Mouse (Mus musculus): Measurements from ENCODE around the gene Adamtsl1.

Adamtsl1 gene

DNA sequence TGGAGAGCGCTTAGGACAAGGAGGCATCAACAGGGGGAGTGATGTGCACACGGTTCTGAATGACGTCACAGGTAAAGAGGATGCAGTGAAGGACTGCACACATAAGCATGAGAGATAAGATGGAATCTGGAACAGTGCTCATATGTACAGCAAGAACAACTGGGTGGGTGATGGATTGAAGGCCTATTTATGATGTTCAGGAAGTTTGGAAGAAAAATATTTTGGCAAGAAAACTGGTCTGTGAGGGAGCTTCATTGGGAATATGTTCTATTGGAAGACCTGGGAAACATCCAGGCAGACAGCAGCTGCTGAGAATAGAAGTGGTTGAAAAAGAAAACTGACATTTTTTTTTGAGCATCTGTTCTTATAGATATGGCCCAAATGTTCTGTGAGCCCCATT is 300.4 kb downstream of the Adamtsl1 start:
- DNase-seq (ENCODE audit: low spot score), result peak; percentile 17

GRCm38 (mm10) chr4:85818504-85818903 is 304.5 kb downstream of the Adamtsl1 start:
- DNase-seq (ENCODE audit: low spot score), result no peak

GRCm38 (mm10) chr4:85819169-85819568 is 305.2 kb downstream of the Adamtsl1 start:
- DNase-seq (ENCODE audit: low spot score), result peak; percentile 68

GRCm38 (mm10) chr4:85819921-85820320 is 305.9 kb downstream of the Adamtsl1 start:
- no peak for DNase-seq (ENCODE audit: low spot score)

- no peak for DNase-seq (ENCODE audit: low spot score)
Measured at GRCm38 (mm10) chr4:85823952-85824704, 310.2 kb downstream of the Adamtsl1 start.

GRCm38 (mm10) chr4:85824705-85825085 is 310.7 kb downstream of the Adamtsl1 start:
- no peak for DNase-seq (ENCODE audit: low spot score)

- no peak for DNase-seq (ENCODE audit: low spot score)
Measured at GRCm38 (mm10) chr4:85837058-85837457, 323.1 kb downstream of the Adamtsl1 start.

DNA sequence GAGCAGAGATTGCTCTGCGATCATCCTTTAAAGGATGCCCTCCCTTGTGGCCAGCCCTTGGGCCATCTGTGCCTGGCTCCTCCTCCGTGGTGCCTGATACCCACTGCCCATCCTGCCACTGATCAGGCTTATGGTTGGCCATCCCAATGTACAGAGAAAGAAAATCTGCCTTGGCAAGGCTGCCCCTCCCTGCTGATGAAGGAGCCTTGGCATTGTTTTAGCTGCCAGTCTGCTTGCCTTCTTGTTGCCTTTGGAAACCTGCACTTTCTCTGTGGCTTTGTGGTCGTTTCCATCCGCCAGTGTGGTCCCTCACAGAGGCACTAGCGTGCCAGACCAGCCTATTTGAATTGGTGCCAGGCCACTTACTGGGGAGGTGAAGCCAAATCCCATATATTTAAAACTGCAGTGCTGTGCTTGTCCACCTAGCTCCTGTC is 323.6 kb downstream of the Adamtsl1 start:
- DNase-seq (ENCODE audit: low spot score), result no peak

DNA sequence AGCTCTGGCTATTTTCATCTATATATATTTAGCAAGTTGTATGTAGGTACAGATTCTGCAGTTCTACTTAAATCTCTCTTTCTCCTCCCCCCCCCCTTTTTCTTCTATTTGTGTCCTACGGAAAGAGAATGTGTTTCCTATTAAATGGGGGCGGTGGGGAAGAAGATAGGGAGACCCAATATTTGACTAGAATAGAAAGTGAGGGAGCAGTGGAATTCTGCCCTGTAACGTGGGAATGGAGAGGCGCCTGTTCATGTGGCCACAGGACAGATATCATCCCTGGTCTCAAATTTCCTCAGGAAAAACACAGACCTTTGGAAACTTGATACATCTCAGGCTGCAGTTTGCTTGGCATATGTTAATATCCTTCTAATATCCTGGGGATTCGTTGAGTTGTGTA is 324.1 kb downstream of the Adamtsl1 start:
- no peak for DNase-seq (ENCODE audit: low spot score)

DNA sequence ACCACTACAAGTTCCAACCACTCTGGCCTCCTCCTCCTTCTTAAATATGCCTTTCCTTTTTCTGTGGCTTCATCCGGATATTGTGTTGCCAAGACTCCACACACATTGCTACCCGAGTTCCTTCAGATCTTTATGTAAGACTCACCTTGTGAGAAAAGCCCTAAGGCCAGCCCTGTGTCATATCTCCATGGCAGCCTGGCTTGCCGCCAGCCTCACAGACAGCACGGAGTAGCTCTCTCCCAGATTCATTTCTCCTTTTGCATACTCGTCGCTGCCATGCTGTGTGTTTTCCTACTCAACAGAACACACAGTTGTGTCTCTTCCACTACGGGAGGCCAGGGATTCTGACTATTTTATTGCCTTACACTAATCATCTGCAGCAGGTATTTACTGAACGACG is 328.1 kb downstream of the Adamtsl1 start:
- peak; percentile 12 for DNase-seq (ENCODE audit: low spot score)

DNA sequence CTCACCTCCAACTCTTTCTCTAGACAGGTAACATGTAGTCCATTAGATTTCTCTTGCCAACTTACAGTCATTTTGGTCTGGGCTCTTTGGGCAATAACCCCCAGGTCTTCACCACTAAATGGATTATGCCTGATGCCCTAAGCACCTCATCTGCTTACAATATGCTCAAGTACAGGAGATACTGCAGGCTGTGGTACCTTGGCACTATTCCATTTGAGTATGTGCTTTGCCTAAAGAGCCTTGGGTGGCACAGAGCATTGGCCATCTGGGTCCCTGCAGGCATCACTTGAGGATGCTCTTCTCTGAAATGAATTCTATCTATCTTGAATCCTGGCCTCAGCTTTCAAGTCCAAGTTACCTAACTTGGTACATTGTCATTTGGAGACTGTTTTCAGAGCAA is 330.4 kb downstream of the Adamtsl1 start:
- DNase-seq (ENCODE audit: low spot score), result no peak

DNA sequence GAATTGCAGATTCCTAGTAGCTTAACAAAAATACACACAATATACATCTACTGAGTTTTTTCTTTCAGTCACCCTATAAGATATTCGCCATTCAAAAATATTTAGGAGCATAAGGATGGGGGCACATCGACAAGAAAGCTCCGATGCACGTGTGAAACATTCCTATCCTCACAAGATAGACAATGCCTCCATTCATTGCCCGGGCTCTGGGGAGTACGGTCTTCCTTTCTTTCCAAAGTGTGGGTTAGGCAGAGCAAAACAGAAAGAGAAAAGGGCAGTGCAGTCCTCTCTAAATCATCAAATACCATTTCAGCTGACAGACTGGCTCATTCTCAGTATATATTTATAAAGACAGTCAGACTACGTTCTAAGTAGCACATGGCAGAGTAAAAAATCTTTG is 332.0 kb downstream of the Adamtsl1 start:
- no peak for DNase-seq (ENCODE audit: low spot score)

DNA sequence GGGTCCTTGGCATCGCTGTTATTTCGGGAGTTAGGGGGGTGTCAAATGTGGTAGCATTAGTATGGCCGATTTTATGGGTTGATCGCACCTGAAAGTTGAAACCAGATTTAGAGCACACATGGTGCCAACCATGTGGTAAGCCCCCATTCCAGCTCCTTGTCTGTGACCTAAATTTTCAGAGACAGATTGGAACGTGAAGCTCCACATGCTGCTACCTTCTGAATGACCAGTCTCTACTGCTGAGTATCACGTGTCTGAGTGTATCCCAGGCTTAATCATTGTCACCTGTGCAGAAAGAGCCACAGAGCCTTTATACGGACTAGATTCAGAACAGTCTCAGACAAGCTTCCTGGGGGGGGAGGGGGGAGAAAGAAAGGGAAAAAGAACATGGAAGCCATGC is 339.4 kb downstream of the Adamtsl1 start:
- DNase-seq (ENCODE audit: low spot score), result no peak

DNA sequence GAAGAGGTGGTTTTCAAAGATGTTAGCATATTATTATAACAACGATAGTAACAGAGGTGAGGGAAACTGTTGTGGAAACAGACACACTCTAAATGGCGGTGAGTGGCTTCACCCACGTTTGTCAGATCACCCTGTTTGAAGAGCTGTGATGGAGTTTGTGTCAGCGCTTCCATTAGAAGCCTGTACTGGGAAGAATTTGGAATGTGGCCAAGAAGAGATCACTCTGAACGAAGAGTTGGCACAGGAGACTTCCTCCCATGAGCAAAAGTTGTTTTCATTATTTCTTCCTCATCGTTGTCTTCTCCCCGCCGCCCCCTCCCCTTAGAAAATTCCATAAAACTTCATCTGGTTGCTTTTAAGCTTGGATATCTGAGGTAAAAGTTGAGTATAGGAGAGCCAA is 340.5 kb downstream of the Adamtsl1 start:
- no peak for DNase-seq (ENCODE audit: low spot score)

DNA sequence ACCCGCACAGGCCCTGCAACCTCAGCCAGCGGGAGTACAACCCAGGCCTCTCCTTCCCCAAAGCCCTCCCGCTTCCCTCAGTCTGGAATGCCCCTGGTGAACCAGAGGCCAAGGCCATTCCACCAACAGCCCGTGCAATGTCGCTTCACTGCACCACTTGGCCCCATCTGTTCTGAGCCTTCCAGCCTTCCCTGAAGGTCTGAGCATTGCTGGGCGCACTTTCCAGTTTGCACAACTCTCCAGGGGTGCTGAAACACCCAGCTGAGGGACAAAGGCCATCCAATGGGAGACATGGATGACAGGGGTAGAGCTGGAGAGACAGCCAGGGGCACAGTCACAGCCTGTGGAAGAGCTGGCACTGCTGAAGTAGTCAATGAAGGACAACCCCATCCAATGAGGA is 365.4 kb downstream of the Adamtsl1 start:
- no peak for DNase-seq (ENCODE audit: low spot score)

GRCm38 (mm10) chr4:85881318-85881717 is 367.3 kb downstream of the Adamtsl1 start:
- no peak for DNase-seq (ENCODE audit: low spot score)

- DNase-seq (ENCODE audit: low spot score), result no peak
Measured at GRCm38 (mm10) chr4:85884031-85884430, 370.1 kb downstream of the Adamtsl1 start.

GRCm38 (mm10) chr4:85889877-85890598 is 376.1 kb downstream of the Adamtsl1 start:
- DNase-seq (ENCODE audit: low spot score), result no peak

DNA sequence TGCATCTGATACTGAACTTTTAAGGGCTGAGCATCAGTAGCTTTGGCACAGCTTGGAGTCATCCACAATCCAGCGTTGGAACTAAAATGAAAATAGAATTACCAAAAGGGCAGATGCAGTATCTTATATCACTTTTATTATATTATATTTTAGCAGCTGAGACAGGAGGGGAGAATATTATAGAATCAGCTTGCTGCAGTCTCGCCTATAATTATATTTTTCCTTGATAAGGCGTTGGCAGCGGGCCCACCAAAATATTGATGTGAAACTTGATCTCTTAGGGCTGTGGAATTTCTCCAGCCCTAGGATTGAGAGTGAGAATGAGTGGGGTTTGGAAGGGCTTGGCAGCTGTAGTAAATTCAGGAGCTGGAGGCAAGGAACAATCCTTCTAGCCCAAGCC is 387.3 kb downstream of the Adamtsl1 start:
- DNase-seq (ENCODE audit: low spot score), result no peak

- DNase-seq (ENCODE audit: low spot score), result no peak
Measured at GRCm38 (mm10) chr4:85904217-85904616, 390.2 kb downstream of the Adamtsl1 start.

DNA sequence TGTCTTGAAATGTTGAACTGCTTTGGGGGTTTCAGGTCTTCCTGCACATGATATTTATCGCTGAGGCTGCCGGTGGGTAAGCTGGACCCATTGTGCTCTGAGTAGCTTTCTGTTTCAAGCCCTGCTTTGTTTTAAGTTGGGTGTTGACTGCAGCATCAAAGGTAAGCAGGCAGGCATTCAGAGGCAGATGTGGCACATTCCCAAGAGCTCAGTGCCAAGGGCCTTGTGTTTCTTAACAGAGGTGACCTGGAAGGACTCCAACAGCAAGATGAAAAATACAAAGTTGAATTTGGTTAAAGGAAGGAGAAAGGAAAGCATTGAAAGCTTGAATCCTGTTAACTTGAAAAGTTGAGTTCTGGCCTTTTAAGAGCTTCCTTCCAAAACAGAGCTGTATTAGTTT is 402.1 kb downstream of the Adamtsl1 start:
- DNase-seq (ENCODE audit: low spot score), result no peak

GRCm38 (mm10) chr4:85918366-85918765 is 404.4 kb downstream of the Adamtsl1 start:
- no peak for DNase-seq (ENCODE audit: low spot score)

DNA sequence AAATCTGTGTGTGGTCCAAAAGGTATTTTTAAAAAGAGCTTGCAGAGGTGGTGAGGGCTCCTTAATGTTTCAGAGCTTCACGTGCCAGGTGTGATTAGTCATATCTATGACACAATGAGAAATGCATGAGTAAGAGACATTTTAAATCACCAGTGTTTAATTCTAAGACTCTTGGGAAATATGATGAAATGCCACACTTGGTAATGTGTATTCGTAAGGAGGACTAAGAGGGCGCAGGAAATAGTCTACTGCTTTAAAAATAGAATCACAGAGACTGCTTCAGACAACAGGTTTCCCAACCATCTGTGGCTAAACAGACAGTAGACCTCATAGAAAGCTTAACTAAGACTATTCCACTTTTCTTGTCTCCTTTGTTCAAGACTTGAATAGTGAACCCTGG is 406.5 kb downstream of the Adamtsl1 start:
- no peak for DNase-seq (ENCODE audit: low spot score)

DNA sequence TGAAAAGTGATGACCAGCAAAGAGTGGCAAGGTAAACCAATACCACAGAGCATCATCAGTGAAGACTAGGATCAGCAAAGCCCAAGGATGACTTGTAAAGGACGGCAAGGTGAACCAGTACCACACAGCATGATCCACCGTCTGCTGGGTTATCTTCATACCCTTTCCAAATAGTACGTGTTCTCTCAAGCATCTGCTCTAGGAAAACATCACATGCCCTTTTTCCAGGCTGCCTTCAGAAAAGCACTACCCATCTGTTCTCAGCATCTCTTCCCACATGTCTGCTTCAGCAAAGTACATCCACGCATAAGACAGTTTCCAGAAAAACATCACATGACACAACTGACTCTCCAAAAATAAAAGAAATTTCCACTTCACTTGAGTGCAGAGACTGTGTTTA is 408.8 kb downstream of the Adamtsl1 start:
- DNase-seq (ENCODE audit: low spot score), result peak; percentile 56

Measured in layer of hippocampus, adult 11-12 months (tissue).